Mouse (Mus musculus): ENCODE results near the gene Helz2.
"Not testable (repeated sequence)": the region's sequence is repeated elsewhere in the genome, so short reads cannot be mapped to it uniquely, and the experiment has no call there.

Gene Helz2

DNA sequence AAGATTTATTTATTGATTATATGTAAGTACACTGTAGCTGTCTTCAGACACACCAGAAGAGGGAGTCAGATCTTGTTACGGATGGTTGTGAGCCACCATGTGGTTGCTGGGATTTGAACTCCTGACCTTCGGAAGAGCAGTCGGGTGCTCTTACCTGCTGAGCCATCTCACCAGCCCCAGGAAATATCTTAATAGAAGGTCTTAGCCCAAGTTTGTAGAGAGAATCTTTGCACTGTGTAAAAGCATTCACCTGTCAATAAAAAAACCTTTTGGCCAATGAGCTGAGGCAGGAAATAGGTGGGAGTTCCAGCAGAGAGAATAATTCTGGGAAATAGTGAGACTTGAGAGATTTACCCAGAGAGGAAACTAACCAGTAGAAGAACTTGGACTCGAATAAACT, 50.4 kb downstream of the Helz2 start:
- DNase-seq: not testable (repeated sequence)

DNA sequence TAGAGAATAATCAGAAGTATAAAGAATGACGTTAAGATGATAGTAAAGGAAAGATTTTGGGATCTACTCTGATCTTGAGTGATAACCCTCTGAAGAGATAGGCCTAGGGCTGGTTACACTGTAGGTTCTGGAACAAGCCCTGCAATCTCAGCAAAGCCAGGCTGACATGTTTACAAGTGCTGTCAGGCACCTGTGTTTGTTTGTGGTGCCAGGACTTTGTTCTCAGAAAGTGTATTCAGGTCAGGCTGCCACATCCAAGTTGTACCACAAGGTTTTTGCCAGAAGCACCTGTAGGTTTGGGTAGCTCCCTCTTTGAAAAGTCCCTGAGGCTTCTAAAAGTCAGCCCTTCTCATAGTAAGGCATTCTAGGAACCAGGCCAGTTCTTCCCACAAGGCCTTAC, 52.5 kb downstream of the Helz2 start:
- no peak for DNase-seq

DNA sequence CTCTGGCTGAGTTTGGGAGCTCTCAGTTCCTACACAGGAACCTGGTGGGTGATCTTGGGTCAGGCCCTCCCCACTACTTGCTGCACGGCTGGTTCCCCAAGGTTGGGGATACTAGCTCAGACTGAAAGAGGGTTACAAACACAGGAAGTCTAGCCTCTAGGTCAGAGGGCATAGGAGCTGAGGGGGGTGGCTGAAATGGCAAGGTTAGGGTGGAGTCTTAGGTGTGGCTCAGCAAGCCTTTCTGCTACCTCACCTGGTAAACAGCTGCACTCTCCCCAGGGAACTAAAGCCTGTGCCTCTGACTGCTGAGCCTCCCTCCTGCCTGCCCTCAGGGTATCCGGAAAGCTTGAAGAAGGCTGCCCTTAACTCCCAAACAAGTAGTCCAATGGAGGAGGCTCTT, 53.1 kb downstream of the Helz2 start:
- no peak for DNase-seq

DNA sequence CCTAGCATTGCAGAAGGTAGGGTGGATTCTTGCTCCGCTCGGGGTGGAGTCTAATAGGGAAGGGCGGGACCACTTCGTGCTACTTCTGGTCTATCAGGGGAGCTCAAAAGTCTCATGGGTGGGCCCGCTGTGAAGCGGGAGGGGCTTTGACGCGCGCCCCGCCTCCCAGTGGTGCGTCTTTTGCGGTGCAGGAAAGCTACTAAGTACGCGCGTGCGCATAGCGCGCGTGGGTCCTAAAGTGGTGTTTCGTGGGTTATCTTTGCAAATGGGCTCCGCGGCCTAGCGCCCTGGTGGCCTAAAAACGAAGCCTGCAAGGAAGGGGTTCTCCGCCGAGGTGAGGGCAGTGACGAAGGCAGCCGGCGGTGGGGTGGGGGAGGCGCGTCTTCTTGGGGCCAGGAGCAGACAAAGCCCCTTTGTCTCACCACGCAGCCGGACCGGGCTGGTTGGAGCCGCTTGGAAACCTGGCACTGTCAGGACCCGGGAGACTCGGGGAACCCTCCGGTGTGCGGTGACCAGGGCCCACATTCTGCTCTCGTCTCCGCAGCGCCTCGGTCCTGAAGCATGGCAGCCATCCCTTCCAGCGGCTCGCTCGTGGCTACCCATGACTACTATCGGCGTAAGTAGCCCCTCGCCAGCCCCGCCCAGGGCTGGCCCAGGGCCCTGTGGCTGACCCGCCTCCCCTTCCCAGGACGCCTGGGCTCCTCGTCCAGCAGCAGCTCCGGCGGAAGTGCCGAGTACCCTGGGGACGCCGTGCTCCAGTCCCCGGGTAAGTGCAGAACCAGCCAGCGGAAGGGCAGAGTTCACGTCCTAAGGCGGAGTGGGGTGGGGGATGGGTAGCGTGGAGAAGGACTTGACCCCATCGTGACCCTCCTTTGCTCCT, 54.5 kb downstream of the Helz2 start, which contains the start of gene Ppdpf:
Ppdpf (plus strand) TSS at position 127 of the 880 bp plus-strand sequence.
- peak; percentile 88 for DNase-seq

DNA sequence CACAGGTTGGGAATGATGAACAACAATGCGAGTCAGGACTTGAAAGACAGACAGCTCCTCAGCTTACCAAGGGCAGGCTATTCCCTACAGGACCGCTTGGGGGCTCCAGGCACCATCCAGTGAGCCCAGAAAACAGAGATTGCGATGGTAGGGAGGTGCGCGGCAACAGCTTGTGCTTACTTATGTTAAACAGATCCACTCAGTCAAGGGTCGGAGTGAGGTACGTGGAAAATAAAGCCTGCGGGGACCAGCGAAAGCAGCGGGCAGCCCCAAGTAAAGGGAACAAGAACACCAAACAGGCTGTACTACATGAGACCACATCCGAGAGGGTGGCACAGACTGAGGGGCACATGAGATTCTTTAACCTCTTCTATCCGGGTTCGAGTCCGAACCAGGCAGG, 55.2 kb downstream of the Helz2 start:
- peak; percentile 94 for DNase-seq

DNA sequence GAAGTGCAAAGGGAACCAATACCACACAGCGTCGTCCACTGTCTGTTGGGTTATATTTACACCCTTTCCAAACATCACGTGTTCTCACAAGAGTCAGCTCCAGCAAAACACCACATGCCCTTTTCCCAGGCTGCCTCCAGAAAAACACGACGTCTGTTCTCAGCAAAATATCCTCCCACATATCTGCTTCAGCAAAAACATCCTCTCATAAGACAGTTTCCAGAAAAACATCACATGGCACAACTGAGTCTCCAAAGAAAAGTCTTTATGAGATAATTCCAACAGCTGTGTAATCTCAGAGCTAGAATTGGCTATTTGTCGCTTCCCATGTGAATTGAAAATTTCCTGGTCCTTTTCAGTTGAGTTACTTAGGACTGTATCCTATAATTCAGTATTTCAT, 60.9 kb downstream of the Helz2 start:
- no peak for DNase-seq

DNA sequence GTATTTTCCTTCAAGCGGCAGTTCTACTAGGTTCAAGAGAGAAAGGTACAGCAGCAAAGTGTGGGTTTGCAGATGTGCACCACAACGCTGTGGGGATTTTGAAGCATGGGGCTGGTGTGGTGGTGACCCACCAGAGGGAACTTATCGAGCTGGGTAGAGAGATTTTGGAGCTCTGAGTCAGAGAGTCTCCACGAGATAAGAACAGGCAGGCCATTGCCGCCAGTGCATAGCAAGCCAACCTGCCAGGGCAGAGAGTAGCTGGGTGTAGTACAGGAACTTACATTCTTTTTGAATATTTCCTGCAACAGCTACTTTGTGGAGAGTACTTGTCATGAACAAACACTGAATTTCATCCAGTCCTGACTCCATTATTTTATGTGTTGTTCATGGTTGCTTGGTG, 63.4 kb downstream of the Helz2 start:
- DNase-seq: no peak

DNA sequence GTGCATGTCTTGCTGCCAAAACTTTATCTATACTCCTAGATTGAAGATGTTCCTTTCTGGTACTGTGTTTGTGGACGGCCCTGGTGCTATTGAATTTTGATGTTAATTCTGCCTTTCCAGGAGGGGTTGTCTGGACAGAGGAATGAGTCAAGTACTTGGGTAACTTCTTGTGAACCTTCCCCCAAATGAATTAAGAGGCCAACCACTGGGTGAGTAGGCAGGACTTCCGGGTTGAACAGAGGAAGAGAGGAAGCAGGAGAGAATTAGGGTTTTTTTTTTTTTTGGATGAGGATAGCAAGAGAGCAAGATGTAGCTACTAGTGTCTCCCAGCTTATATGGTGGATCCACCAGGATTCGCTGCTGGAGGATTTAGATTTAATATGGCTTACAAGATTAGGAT, 63.8 kb downstream of the Helz2 start:
- no peak for DNase-seq

Data from cerebellum, adult 9-10 months (tissue).